Mouse (Mus musculus) heart, embryonic 10.5 days (tissue): ENCODE data around the gene Pced1b. TPM values are rescaled to one million over a fixed set of nuclear protein-coding genes. Genes with fewer than 3 reads are reported as not detected.

Source experiments
- DNase-seq: peaks from one replicate; pipeline ENCODE4 v3.0.0-alpha.2; 2017; ENCODE audit warnings: low spot score
- H3K27ac ChIP-seq: fragments of 300-500 bp; sonication (generic); 2 replicates; pipeline ENCODE4 v1.5.1; 2016; ENCODE audit warnings: mild to moderate bottlenecking
- H3K27me3 ChIP-seq: fragments of 300-500 bp; sonication (generic); 2 replicates; pipeline ENCODE4 v1.6.1; 2016; ENCODE audit warnings: mild to moderate bottlenecking; ENCODE audit not compliant: poor library complexity, insufficient read depth, severe bottlenecking
- H3K36me3 ChIP-seq: fragments of 300-500 bp; sonication (generic); 2 replicates; pipeline ENCODE4 v1.6.1; 2016; ENCODE audit warnings: mild to moderate bottlenecking, moderate library complexity
- H3K4me1 ChIP-seq: fragments of 300-500 bp; sonication (generic); 2 replicates; pipeline ENCODE4 v1.6.1; 2016; ENCODE audit warnings: mild to moderate bottlenecking
- H3K4me3 ChIP-seq: fragments of 300-500 bp; sonication (generic); 2 replicates; pipeline ENCODE4 v1.5.1; 2016; ENCODE audit warnings: mild to moderate bottlenecking, moderate library complexity
- H3K9me3 ChIP-seq: fragments of 300-500 bp; sonication (generic); 2 replicates; pipeline ENCODE4 v1.6.1; 2016; ENCODE audit warnings: mild to moderate bottlenecking, moderate library complexity
- WGBS: fragments of 180-500 bp; shearing (Covaris S2); methylation state at CpG from one replicate; pipeline ENCODE4 v1.1.7; 2016; 5-methylcytosine and 5-hydroxymethylcytosine counted together
- polyA plus RNA-seq: library from polyadenylated mRNA; unstranded; fragments of >200 nt; fragmentation: Nextera tagmentation; extraction: Ambion mirVana; gene quantifications from 2 replicates; pipeline ENCODE4 v1.2.1, GENCODE M21; 2016

Gene Pced1b
- polyA plus RNA-seq, 1 experiment from 2014 or later: 2.4 TPM

GRCm38 (mm10) chr15:97338377-97339060 lies 91.6 kb downstream of the Pced1b start:
- Histone ChIP-seq H3K9me3 (no peaks in the 10 kb centered on the region; the same call in 1 of the 2 replicates), H3K27ac (peak overlapping the region; percentile 80), H3K36me3 (no peaks in the 10 kb centered on the region), H3K4me3 (peak overlapping the region; percentile 58), H3K4me1 (peaks cover 20% of the 10 kb centered on the region), H3K27me3 (no peaks in the 10 kb centered on the region)
- 6% methylated on average over 17 of the region's 17 CpGs for WGBS
- no peak for DNase-seq

- Histone ChIP-seq H3K9me3 (no peaks in the 10 kb centered on the region; the same call in 1 of the 2 replicates), H3K27me3 (peaks cover 4% of the 10 kb centered on the region; the same call in 1 of the 2 replicates), H3K4me3 (no peak overlapping the region), H3K4me1 (peaks cover 20% of the 10 kb centered on the region), H3K27ac (no peak overlapping the region), H3K36me3 (no peaks in the 10 kb centered on the region)
- no peak for DNase-seq
- WGBS: 90% methylated on average over 9 of the region's 9 CpGs
Measured at GRCm38 (mm10) chr15:97342336-97342735, 95.4 kb downstream of the Pced1b start.

GRCm38 (mm10) chr15:97342945-97343344 lies 96.0 kb downstream of the Pced1b start:
- Histone ChIP-seq H3K9me3 (no peaks in the 10 kb centered on the region; the same call in 1 of the 2 replicates), H3K36me3 (no peaks in the 10 kb centered on the region), H3K27ac (no peak overlapping the region), H3K27me3 (peaks cover 10% of the 10 kb centered on the region; the same call in 1 of the 2 replicates), H3K4me3 (no peak overlapping the region), H3K4me1 (peaks cover 18% of the 10 kb centered on the region)
- 81% methylated on average over 8 of the region's 8 CpGs for WGBS
- DNase-seq: no peak

GRCm38 (mm10) chr15:97343921-97344320 lies 97.0 kb downstream of the Pced1b start:
- Histone ChIP-seq H3K9me3 (no peaks in the 10 kb centered on the region; the same call in 1 of the 2 replicates), H3K36me3 (no peaks in the 10 kb centered on the region), H3K27ac (no peak overlapping the region), H3K4me1 (peaks cover 11% of the 10 kb centered on the region), H3K27me3 (peaks cover 11% of the 10 kb centered on the region; the same call in 1 of the 2 replicates), H3K4me3 (no peak overlapping the region)
- DNase-seq: no peak
- 89% methylated on average over 9 of the region's 9 CpGs for WGBS

- H3K4me1 ChIP-seq: peaks cover 10% of the 10 kb centered on the region; the same call in 1 of the 2 replicates
Measured at GRCm38 (mm10) chr15:97345110-97345509, 98.2 kb downstream of the Pced1b start.

GRCm38 (mm10) chr15:97345917-97346316 lies 99.0 kb downstream of the Pced1b start:
- Histone ChIP-seq H3K4me3 (no peak overlapping the region), H3K27ac (no peak overlapping the region), H3K36me3 (no peaks in the 10 kb centered on the region), H3K9me3 (no peaks in the 10 kb centered on the region), H3K27me3 (peaks cover 11% of the 10 kb centered on the region; the same call in 1 of the 2 replicates), H3K4me1 (peaks cover 16% of the 10 kb centered on the region; the same call in 1 of the 2 replicates)
- no peak for DNase-seq
- WGBS: 75% methylated on average over 6 of the region's 6 CpGs

More at GRCm38 (mm10) chr15:97345110-97345509, 98.2 kb downstream of the Pced1b start:
- WGBS: 88% methylated on average over 9 of the region's 9 CpGs
- no peak for DNase-seq
- Histone ChIP-seq H3K9me3 (no peaks in the 10 kb centered on the region), H3K36me3 (no peaks in the 10 kb centered on the region), H3K27ac (no peak overlapping the region), H3K27me3 (peaks cover 11% of the 10 kb centered on the region; the same call in 1 of the 2 replicates), H3K4me3 (no peak overlapping the region)

GRCm38 (mm10) chr15:97346413-97346812 lies 99.5 kb downstream of the Pced1b start:
- Histone ChIP-seq H3K36me3 (no peaks in the 10 kb centered on the region), H3K27ac (no peak overlapping the region), H3K4me3 (no peak overlapping the region), H3K9me3 (no peaks in the 10 kb centered on the region), H3K4me1 (peaks cover 17% of the 10 kb centered on the region; the same call in 1 of the 2 replicates), H3K27me3 (peaks cover 11% of the 10 kb centered on the region; the same call in 1 of the 2 replicates)
- no peak for DNase-seq
- 85% methylated on average over 5 of the region's 5 CpGs for WGBS

GRCm38 (mm10) chr15:97346897-97347296 lies 100.0 kb downstream of the Pced1b start:
- DNase-seq: no peak
- Histone ChIP-seq H3K27ac (no peak overlapping the region), H3K4me1 (peaks cover 17% of the 10 kb centered on the region; the same call in 1 of the 2 replicates), H3K27me3 (peaks cover 11% of the 10 kb centered on the region; the same call in 1 of the 2 replicates), H3K36me3 (no peaks in the 10 kb centered on the region), H3K4me3 (no peak overlapping the region), H3K9me3 (no peaks in the 10 kb centered on the region)
- WGBS: 82% methylated on average over 4 of the region's 4 CpGs

GRCm38 (mm10) chr15:97348566-97349315 lies 101.8 kb downstream of the Pced1b start:
- Histone ChIP-seq H3K9me3 (no peaks in the 10 kb centered on the region), H3K27ac (no peak overlapping the region), H3K4me3 (no peak overlapping the region), H3K36me3 (no peaks in the 10 kb centered on the region), H3K27me3 (peaks cover 11% of the 10 kb centered on the region; the same call in 1 of the 2 replicates), H3K4me1 (peaks cover 14% of the 10 kb centered on the region; the same call in 1 of the 2 replicates)
- DNase-seq: no peak
- 53% methylated on average over 24 of the region's 24 CpGs for WGBS

- WGBS: 46% methylated on average over 4 of the region's 4 CpGs
- Histone ChIP-seq H3K27me3 (peaks cover 11% of the 10 kb centered on the region; the same call in 1 of the 2 replicates), H3K9me3 (no peaks in the 10 kb centered on the region), H3K4me1 (peaks cover 14% of the 10 kb centered on the region; the same call in 1 of the 2 replicates), H3K36me3 (no peaks in the 10 kb centered on the region), H3K4me3 (no peak overlapping the region), H3K27ac (no peak overlapping the region)
- DNase-seq: no peak
Measured at GRCm38 (mm10) chr15:97350528-97350927, 103.6 kb downstream of the Pced1b start.

GRCm38 (mm10) chr15:97351016-97351415 lies 104.1 kb downstream of the Pced1b start:
- Histone ChIP-seq H3K4me3 (no peak overlapping the region), H3K27me3 (peaks cover 11% of the 10 kb centered on the region; the same call in 1 of the 2 replicates), H3K4me1 (peaks cover 14% of the 10 kb centered on the region; the same call in 1 of the 2 replicates), H3K27ac (no peak overlapping the region), H3K36me3 (no peaks in the 10 kb centered on the region), H3K9me3 (no peaks in the 10 kb centered on the region)
- no peak for DNase-seq
- WGBS: 71% methylated on average over 8 of the region's 8 CpGs

GRCm38 (mm10) chr15:97351681-97352080 lies 104.8 kb downstream of the Pced1b start:
- Histone ChIP-seq H3K27ac (no peak overlapping the region), H3K36me3 (no peaks in the 10 kb centered on the region), H3K27me3 (peaks cover 11% of the 10 kb centered on the region; the same call in 1 of the 2 replicates), H3K4me1 (peaks cover 14% of the 10 kb centered on the region; the same call in 1 of the 2 replicates), H3K4me3 (no peak overlapping the region), H3K9me3 (no peaks in the 10 kb centered on the region)
- no peak for DNase-seq
- 88% methylated on average over 5 of the region's 5 CpGs for WGBS
